Mouse (Mus musculus) kidney, adult 9 months (tissue): ENCODE results near the gene Tnip3.

Experiments used
- DNase-seq: peaks from one replicate; pipeline ENCODE4 v3.0.0; 2022

Tnip3 gene

GRCm38 (mm10) chr6:65525192-65525591, at the start of gene Tnip3:
Gene Tnip3, plus strand, starts transcription at chr6:65525313.
- peak; percentile 27 for DNase-seq

DNA sequence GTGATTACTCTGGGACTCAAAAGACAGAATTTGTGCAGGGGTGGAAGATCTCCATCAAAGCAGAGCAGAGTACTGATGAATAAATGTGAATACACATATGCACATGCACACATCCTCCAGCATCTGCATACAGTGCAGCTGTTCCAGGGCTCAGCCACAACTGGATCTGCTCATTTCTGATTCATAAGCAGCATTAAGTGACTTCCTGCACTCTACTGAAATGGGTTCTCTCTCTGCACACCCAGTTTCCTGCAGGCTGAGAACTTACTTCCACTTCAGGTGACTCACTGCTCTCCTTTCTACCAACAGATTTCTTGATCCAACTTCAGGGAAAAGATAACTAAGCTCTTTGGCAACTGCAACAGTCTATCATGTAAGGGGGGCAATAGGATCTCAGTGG, 26.3 kb upstream of the Tnip3 start:
- DNase-seq = no peak

- DNase-seq = peak; percentile 66
Measured at GRCm38 (mm10) chr6:65510051-65510669, 15.0 kb upstream of the Tnip3 start.

DNA sequence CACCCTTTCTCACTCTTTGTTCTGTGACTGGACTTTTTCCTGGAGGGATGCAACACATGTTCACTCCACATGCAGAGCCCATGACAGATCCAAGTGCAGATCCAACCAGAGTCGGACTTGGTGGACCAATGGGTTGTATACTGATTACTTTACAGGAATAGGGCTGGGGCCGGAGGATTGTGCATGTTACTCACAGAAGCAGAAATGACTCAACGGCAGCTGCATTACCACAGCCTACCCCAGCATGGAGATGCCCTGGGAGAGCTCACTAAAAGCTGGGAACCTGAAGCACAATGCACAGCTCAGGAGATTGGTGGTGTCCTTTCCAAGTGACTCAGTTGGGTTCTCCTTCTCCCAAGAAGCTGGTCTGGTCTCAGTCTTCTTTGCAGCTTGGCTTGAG, 11.3 kb upstream of the Tnip3 start:
- DNase-seq = no peak

DNA sequence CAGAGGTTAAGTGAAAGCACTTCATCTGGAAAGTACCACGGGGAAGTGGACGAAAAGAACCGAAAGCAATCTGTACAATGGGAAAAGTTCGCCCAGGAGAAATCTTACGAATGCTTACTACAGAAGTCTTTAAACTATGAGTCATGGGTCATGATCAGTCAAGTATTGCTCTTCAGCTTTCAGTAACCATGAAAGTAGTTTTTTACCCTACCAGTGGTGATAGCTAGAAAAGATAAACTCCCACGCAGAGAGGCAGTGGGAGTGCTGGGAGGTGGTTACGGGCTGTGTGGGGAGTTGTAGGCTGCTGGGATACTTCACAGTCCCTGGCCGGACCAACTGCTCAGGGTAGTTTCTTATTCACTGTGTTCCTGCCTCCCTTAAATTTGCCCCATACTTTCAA, 8.4 kb upstream of the Tnip3 start:
- DNase-seq = no peak

DNA sequence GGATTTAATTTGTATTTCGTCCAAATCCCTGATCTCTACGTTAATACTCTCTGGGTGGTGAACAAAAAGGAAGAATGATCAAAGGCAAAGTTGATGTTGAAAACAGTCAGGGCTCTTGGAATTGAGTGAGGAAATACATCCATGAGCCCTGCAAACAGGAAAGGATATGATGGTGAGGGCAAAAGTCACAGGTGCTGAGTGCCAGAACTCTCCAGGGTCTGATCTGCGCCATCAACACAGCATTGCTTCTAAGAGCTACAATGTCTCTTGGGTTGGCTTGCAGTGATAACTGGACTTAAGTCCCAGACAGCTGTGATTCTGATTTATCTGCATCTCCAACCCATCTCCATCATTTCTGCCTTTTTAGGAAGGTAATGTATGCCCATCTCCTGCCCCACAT, 4.3 kb upstream of the Tnip3 start:
- no peak for DNase-seq

DNA sequence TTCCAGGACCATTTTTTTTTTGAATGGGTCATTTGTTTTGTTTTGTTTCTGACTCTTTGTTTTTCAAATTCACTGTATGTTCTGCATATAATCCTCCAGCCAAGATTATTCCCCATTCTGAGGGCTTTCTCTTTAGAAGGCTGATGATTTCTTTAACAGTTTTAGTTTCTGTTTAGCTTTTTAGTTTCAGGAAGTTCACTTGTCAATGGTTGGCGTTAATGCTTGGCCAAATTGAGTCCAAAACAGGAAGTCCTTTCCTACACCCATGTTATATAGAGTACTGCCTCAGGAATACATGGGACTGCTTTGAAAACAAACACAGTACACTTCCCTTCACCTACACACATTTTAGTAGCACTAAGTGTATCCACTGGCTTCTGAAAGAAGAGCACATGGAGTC, 2.8 kb downstream of the Tnip3 start:
- no peak for DNase-seq

DNA sequence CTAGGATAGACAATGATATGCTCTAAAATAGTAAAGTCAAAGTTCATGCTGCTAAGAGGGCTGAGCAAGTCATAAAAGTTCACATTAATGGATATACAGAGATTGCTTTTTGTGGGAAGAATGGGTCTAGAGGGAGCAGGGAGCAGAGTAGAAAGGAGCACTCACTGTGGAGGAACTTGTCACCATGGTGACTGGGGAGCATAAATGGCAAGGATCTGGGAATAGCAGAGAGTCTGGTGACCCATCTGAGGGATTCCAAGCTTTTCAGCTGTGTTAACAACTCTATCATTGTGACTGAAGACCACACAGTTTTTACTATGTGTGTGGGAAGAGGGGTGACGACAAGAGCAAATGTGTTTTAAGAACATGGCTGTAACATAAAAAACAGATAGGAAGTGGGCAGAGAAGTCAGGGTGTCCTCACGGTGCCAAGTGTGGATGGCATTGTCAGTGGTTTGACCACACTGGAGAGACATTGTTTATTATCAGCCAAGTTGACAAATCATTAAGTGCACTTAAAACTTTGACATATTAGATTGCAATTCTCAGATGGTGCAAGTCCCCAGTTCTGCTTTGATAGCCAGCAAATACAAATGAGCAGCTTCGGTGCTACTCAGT, 6.2 kb downstream of the Tnip3 start:
- no peak for DNase-seq

- DNase-seq = no peak
Measured at GRCm38 (mm10) chr6:65533687-65534086, 8.6 kb downstream of the Tnip3 start.

- no peak for DNase-seq
Measured at GRCm38 (mm10) chr6:65537327-65537884, 12.3 kb downstream of the Tnip3 start.

DNA sequence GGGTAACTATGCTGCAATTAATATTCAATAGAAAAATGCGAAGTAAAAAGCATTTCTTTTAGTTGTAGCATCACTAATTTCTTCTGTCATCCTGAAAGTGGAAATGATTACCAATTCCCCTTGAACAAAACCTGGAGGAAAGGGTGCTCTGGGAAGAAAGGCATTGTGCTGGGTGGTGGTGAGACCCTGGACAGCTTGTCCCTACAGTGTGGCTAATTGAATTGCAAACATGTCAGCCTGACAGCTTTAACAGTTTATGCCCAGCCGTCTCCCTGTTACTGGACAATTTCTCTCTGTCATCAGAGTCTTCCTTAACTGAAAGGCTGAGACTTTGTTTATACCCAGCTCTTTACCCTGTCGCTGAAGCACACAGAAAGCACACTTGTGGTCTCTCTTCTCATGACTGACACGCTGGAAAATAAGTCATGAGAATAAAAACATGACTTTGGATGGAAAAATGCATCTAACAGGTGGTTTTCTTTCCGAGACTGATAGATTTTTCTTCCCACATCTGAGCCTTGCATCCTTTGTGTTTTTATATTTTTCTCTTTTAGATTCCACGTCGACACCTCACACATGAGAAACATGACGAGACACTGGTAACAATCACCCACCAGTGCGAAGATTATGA, 13.0 kb downstream of the Tnip3 start:
- no peak for DNase-seq

DNA sequence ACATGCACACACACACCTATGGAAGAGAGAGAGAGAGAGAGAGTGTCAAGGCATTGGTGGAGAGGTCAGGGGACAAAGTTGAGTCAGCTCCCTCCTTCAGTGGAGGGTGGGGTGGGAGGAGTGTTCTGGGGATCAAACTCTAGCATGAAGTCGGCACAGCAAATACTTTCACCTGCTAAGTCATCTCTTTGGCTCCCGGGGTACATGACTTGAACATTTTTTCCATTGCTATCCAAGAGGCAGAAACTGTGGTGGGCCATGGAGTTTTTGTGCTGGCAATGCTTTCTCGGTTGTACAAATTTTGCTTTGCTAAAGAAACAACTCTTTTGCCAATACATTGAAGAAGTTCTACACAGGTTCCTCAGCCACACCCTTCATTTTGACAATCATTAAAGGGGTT, 13.8 kb downstream of the Tnip3 start:
- DNase-seq = no peak

DNA sequence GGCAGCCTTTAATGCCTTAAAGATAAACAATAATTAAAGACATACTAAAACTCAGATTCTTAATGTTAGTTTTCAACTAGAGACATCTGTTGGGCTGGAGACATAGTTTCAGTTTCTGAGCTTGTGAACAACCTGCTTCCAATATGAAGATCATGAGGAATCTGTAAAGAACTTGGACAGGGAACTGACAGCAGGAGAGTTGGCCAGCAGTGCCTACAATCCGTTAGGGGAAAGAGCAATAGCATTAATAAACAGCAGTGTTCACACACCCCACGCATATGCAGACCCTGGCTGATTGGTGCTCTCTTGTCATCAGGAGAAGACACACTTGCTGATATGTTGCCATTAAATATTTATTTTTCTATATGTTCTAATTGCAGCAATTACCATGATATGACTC, 15.0 kb downstream of the Tnip3 start:
- no peak for DNase-seq

- DNase-seq = no peak
Measured at GRCm38 (mm10) chr6:65541094-65541493, 16.0 kb downstream of the Tnip3 start.

DNA sequence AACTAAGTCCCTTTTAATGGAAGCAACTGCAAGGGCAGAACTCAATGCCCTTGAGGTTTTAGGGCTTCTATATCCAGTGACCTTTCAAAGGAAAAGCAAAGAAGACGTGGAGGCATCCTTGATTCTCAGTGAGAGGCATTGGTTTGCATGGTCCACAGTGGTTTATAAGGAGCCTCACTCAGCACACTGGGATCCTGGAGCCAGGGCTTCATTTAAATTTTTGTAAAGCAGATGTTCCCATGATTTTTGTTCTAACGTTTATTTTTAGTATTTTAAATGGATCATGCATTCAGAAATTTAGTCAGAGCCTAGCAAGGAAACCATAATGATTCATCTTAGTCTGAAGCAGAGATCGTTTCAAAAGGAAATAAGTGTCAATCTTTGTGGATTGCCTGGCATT, 17.3 kb downstream of the Tnip3 start:
- DNase-seq = no peak

DNA sequence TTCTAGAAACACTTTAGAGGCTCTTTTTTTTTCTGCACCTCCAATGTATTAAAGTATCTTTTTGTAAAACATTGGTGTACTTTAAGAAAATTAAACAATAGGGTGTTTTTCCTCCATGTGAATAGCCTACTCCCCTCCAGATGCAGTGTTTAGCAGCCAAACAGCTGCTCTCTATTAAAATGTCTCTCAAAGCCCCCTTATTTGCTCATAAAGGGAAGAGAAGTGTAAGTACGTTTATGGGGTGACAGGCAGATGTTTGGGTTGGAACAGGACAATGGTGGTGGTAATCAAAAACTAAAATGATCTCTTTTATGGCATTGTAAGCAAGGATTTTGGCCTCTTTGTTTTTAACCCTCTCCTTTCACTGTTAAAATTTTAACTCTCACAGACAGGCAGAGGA, 17.8 kb downstream of the Tnip3 start:
- no peak for DNase-seq

DNA sequence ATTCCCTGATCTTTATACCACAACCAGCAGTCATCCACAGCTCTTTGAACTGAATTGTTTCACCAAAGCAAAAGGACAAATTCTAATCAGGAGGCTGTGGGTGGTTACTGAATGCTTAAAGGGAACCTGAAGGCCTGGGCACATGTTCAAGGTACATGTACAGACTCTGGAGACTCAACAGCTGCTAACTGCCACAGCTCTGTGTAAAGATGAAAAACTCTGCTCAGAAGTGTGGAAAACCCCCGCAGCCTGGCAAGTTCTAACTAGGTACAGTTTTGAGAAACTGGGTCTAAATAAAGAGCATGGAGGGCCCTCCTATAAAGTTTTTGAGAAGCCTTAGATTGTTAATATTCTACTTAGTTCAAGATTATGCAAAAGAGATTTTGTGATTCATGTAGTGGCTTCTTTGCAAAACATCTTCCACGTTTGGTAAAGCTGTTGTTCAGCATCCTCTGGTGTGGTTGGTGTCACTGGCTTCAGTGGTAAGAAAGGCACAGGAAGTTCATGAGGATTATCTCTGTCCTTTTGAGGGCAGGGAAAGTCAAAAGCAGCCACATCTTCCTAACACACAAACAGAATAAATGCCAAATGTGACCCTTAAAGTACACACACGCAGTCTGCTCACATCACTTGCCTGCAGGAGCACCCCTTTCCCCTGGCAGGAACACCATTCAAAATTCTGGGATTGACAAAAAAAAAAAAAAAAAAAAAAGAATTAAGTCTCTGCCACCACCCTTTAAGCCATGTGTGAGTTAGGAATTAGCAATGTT, 39.0 kb downstream of the Tnip3 start:
- DNase-seq = no peak

- DNase-seq = no peak
Measured at GRCm38 (mm10) chr6:65564657-65565039, 39.5 kb downstream of the Tnip3 start.

- DNase-seq = peak; percentile 65
Measured at GRCm38 (mm10) chr6:65569741-65570140, 44.6 kb downstream of the Tnip3 start.

DNA sequence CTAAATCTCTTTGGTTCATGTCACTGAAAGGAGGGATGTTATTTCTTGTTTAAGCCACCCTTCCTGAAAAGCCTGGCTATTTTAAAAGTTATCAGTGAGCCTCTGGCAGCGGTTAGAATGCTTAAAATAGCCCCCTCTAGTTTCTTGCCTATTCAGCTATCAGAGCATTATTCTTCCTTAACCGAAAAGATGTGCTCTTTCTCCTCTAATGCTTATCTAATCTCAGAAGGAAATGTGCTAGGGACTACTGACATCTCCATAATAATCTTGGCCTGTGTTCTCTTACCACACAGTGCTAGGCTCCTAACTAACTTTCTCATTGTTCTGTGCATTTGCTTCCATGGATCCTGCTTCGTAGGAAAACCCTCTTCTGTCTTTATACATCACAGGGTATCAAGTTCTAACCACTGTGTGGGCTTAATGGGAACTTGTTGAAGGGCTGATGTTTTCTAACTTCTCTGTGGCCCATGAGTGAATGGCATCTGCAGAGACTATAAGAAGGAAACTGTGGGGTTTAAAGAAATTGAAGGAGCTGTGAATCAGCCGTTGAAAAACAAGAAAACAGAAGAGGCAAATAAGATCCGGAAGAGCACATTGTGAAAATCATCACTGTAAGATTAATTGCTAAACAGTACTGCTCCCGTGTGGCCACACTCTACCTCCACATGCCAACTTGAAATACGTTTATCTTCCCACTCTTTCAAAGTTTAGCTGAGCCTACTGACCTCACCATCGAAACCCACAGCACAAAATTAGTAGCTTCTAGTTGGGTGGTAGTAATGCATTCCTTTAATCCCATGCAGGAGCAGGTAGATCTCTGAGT, 53.2 kb downstream of the Tnip3 start:
- DNase-seq = no peak

GRCm38 (mm10) chr6:65583029-65583428, 57.9 kb downstream of the Tnip3 start:
- no peak for DNase-seq

GRCm38 (mm10) chr6:65584870-65585332, 59.8 kb downstream of the Tnip3 start:
- DNase-seq = no peak
